Mouse (Mus musculus) heart, embryonic 12.5 days (tissue): ENCODE results near the gene Ankrd17. TPM values are rescaled to one million over a fixed set of nuclear protein-coding genes. Genes with fewer than 3 reads are reported as not detected.
A peak's percentile ranks its signal among the peaks of the same experiment; 100 is the strongest.

ENCODE experiments used
- ATAC-seq: fragments of 200-750 bp; cut with Nextera tagmentation; 2 replicates; pipeline ENCODE4 v1.8.0; 2017; ENCODE audit warnings: moderate TSS enrichment, moderate library complexity; ENCODE audit not compliant: insufficient number of reproducible peaks, low FRiP score
- H3K27ac ChIP-seq: fragments of 300-500 bp; sonication (generic); 2 replicates; pipeline ENCODE4 v1.5.1; 2016; ENCODE audit warnings: mild to moderate bottlenecking, moderate library complexity; ENCODE audit not compliant: poor library complexity, severe bottlenecking
- H3K27me3 ChIP-seq: fragments of 300-500 bp; sonication (generic); replicated peaks from 2 replicates; pipeline ENCODE4 v1.6.1; 2016; ENCODE audit warnings: mild to moderate bottlenecking, moderate library complexity
- H3K36me3 ChIP-seq: fragments of 300-500 bp; sonication (generic); 2 replicates; pipeline ENCODE4 v1.6.1; 2016; ENCODE audit warnings: mild to moderate bottlenecking, moderate library complexity
- H3K4me1 ChIP-seq: fragments of 300-500 bp; sonication (generic); replicated peaks from 2 replicates; pipeline ENCODE4 v1.6.1; 2016; ENCODE audit warnings: mild to moderate bottlenecking
- H3K4me2 ChIP-seq: fragments of 300-500 bp; sonication (generic); 2 replicates; pipeline ENCODE4 v1.6.1; 2016; ENCODE audit warnings: mild to moderate bottlenecking, moderate library complexity
- H3K4me3 ChIP-seq: fragments of 300-500 bp; sonication (generic); 2 replicates; pipeline ENCODE4 v1.5.1; 2016; ENCODE audit warnings: mild to moderate bottlenecking
- H3K9ac ChIP-seq: fragments of 300-500 bp; sonication (generic); 2 replicates; pipeline ENCODE4 v1.6.1; 2016; ENCODE audit warnings: mild to moderate bottlenecking, moderate library complexity
- H3K9me3 ChIP-seq: fragments of 300-500 bp; sonication (generic); replicated peaks from 2 replicates; pipeline ENCODE4 v1.6.1; 2016; ENCODE audit warnings: mild to moderate bottlenecking, moderate library complexity
- WGBS: fragments of 180-500 bp; shearing (Covaris S2); methylation state at CpG from one replicate; pipeline ENCODE4 v1.1.7; 2016; 5-methylcytosine and 5-hydroxymethylcytosine counted together
- polyA plus RNA-seq: library from polyadenylated mRNA; unstranded; fragments of >200 nt; fragmentation: Nextera tagmentation; extraction: Ambion mirVana; gene quantifications from 2 replicates; pipeline ENCODE4 v1.2.1, GENCODE M21; 2016

Ankrd17 gene
- polyA plus RNA-seq, 1 experiment from 2014 or later, result 20.9 TPM

DNA sequence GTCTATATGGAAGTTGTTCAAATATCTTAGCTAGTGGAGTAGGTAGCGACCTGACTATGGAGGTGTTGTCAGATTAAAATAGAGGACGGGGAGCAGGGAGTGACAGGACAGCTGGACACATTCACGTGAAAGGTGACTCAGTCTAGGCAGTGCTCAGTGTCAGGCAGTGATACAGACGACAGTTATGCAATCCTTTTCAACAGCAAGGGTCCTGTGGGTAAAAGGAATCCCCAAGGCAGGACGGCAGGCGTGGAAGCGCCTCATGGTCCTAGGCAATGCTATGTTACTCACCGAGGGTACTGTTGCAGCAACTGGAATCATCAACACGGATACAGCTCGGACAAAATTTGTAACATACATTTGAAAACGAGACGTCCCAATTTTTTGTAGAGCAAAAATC lies 149.2 kb downstream of the Ankrd17 start:
- no peak for ATAC-seq
- H3K27me3 ChIP-seq, result no peaks in the 10 kb centered on the region
- no peak overlapping the region for H3K4me3 ChIP-seq
- H3K4me2 ChIP-seq, result no peak overlapping the region
- H3K9ac ChIP-seq, result no peak overlapping the region
- WGBS, result 88% methylated on average over 12 of the region's 12 CpGs
- H3K4me1 ChIP-seq, result 0 out of 2 replicates have a peak, but pooled peaks cover 1% of the 10 kb centered on the region
- H3K9me3 ChIP-seq, result peaks cover 3% of the 10 kb centered on the region; the same call in 1 of the 2 replicates
- H3K36me3 ChIP-seq, result peaks cover 79% of the 10 kb centered on the region
- H3K27ac ChIP-seq, result no peak overlapping the region

DNA sequence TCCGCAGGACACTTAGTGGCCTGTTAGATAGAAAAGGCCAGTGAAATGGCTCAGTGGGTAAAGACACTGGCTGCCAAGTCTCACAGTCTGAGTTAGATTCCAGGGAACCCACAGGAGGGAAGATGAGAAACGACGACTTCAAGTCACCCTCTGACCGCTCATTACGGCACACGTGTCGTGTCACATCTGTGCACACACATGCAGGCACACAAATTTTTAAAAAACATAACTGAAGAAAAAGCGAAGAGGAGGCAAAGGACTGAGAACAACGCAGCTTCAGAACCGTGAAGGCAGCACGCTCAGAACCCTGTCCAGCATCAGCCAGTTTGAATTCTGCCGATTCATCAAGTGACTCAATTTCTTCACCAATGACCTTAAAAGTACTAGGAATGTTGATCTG lies 153.0 kb downstream of the Ankrd17 start:
- Histone ChIP-seq H3K4me1 (no peaks in the 10 kb centered on the region), H3K4me2 (no peak overlapping the region), H3K36me3 (peaks cover 49% of the 10 kb centered on the region), H3K27ac (no peak overlapping the region), H3K9ac (no peak overlapping the region), H3K27me3 (no peaks in the 10 kb centered on the region), H3K9me3 (peaks cover 3% of the 10 kb centered on the region; the same call in 1 of the 2 replicates), H3K4me3 (no peak overlapping the region)
- WGBS, result 92% methylated on average over 12 of the region's 12 CpGs
- no peak for ATAC-seq

DNA sequence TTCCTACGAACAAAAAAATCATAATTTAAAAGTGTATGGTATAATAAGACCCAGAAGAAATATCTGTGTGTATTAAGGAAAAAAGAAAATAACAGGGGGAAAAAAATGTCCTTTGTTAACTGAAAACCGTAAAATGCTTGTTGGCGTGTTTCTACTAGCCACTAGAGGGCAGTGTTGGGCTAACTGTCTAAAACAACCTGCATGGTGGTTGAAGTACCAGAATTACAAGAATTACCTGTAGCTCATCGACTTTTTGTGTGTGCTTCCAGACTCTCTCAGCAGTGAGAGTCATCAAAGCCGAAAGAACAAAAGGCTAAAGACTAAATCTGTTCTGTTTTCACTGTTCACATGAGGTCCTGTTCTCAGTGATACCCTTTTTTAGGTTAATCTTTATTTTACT lies 163.2 kb downstream of the Ankrd17 start:
- ATAC-seq, result no peak
- H3K4me1 ChIP-seq, result no peaks in the 10 kb centered on the region
- 20% methylated on average over 5 of the region's 5 CpGs for WGBS

DNA sequence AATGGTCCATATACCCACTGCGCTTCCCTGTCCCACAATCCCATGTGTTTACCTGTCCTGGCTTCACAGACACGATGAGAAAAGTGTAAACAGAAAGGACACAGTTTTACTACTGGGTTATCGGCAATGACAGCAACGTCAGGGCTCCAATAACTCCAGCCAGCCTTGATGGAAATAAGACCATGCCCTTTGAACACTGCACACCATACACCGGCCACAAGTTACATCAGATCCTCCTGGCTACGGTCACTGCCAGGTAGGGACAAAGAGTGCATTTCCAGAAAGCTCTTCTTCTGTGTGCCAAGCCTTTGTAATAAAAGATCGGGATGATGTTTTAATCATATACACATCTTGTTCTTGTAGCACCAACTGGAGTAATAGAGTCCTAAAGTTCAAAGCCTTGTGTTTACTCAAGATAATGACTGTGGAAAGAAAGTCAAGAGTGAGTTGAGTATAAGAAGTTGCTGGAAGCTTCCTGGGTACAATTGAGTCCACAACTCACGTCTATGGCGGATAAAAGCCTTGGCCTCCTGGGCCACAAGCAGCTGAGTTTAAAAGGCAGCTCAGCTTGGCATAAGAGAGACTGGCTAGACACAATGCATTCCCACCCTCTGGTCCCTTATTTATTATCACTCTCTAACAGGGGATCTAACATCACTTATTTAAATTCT lies 163.8 kb downstream of the Ankrd17 start:
- no peak overlapping the region for H3K27ac ChIP-seq
- H3K36me3 ChIP-seq, result no peaks in the 10 kb centered on the region
- WGBS, result 75% methylated on average over 9 of the region's 9 CpGs
- H3K9me3 ChIP-seq, result no peaks in the 10 kb centered on the region
- no peak overlapping the region for H3K4me3 ChIP-seq
- no peaks in the 10 kb centered on the region for H3K27me3 ChIP-seq
- H3K9ac ChIP-seq, result no peak overlapping the region
- H3K4me1 ChIP-seq, result no peaks in the 10 kb centered on the region
- ATAC-seq, result no peak
- no peak overlapping the region for H3K4me2 ChIP-seq

More for the DNA sequence above, 163.2 kb downstream of the Ankrd17 start:
- no peak overlapping the region for H3K9ac ChIP-seq
- no peak overlapping the region for H3K27ac ChIP-seq
- no peak overlapping the region for H3K4me2 ChIP-seq
- no peaks in the 10 kb centered on the region for H3K27me3 ChIP-seq
- H3K9me3 ChIP-seq, result no peaks in the 10 kb centered on the region
- no peaks in the 10 kb centered on the region for H3K36me3 ChIP-seq
- no peak overlapping the region for H3K4me3 ChIP-seq

DNA sequence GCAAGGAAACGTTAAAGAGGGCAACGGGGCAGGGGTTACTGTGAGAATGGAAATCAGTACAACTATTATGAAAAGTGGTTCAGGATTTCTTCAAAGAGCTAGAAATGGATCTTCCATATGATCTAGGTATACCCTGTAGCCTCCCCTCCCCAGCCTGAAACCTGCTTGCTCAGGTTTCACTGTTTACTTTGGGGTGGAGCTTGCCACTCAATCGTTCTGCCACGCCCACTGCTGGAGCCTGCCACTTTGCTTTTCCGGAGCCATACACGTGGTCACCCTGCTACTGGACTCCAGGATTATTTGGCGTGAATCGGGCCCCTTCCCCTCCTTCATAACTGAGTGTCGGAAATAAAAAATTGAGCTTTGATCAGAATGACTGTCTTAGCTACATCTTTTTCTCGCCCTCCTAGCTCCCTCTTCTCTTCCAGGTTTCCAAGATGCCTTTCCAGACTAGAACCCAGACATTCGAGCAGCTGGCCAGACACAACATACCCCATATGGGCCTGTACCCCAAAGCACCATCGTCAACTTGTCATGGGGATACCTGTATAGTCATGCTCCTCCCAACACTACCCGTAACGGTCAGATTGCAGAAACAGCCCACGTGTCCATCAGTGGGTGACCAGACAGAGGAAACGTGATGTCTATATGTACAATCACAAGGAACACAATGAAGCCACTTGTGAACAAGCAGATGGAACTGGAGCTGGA lies 166.3 kb downstream of the Ankrd17 start:
- Histone ChIP-seq H3K4me3 (no peak overlapping the region), H3K27ac (no peak overlapping the region), H3K9ac (no peak overlapping the region), H3K36me3 (no peaks in the 10 kb centered on the region), H3K9me3 (no peaks in the 10 kb centered on the region), H3K4me2 (no peak overlapping the region), H3K4me1 (no peaks in the 10 kb centered on the region), H3K27me3 (no peaks in the 10 kb centered on the region)
- WGBS, result 52% methylated on average over 16 of the region's 16 CpGs
- no peak for ATAC-seq

DNA sequence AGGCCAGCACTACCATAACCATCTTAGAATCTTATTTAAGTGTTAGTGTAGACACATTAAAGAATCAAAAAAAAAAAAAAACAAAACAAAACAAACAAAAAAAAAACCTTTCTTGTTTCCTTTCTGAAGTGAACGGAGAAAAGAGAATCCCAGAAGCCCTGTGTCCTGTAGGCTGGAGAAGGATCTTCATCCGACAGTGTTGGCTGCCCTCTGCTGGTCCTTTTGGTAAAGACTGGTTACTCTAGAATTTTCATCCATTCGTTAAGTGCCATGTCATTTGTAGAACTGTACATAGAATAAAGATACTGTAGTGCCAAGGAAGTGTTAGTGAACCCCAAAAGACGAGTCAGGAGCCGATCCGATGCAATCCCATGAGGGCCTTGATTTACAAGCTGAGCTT lies 171.5 kb downstream of the Ankrd17 start:
- no peak overlapping the region for H3K9ac ChIP-seq
- 21% methylated on average over 6 of the region's 6 CpGs for WGBS

DNA sequence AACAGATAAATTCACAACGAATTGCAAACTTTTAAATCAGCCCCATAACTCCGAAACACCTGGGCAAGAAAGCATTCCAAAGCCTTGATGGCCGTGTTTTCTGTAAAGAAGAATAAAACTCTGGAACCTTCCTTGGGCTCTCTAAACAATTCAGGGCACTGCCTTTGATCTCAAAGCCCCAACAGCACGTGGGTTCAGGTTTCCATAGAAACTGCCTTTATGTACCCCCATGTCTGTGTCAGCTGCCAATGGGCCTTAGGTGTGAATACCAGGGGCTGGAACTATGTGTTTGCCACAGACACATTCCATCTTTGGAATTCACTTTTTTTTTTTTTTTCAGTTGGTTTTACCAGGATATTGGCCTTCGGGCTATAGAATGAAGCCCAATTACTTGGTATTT lies 183.6 kb downstream of the Ankrd17 start:
- ATAC-seq, result no peak
- no peak overlapping the region for H3K4me2 ChIP-seq
- WGBS, result 73% methylated on average over 5 of the region's 5 CpGs

More for the DNA sequence above, 171.5 kb downstream of the Ankrd17 start:
- Histone ChIP-seq H3K4me3 (no peak overlapping the region), H3K4me1 (no peaks in the 10 kb centered on the region), H3K4me2 (no peak overlapping the region), H3K27ac (no peak overlapping the region), H3K9me3 (no peaks in the 10 kb centered on the region), H3K27me3 (no peaks in the 10 kb centered on the region), H3K36me3 (no peaks in the 10 kb centered on the region)
- ATAC-seq, result no peak

DNA sequence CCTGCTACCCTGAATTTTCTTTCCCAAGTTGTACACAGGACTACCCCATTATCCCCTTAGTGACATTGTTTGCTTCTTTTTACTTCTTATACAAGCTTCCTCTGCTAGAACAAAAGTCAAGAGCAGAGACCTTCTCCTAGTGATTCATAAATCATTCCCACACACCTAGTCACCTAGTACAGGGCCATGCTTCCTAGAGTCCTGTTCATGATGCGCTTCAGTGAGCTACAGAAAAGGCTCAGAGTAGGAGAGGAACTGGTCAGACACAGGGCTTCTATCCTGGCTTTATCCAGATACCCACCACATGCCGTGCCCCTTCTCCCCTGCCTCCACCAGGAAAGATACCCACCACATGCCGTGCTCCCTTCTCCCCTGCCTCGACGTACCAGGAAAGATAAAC lies 187.3 kb downstream of the Ankrd17 start:
- no peaks in the 10 kb centered on the region for H3K36me3 ChIP-seq
- no peak overlapping the region for H3K4me2 ChIP-seq
- no peak overlapping the region for H3K4me3 ChIP-seq
- no peaks in the 10 kb centered on the region for H3K9me3 ChIP-seq
- H3K4me1 ChIP-seq, result no peaks in the 10 kb centered on the region
- no peak overlapping the region for H3K27ac ChIP-seq
- WGBS, result 78% methylated on average over 5 of the region's 5 CpGs
- H3K9ac ChIP-seq, result no peak overlapping the region
- no peaks in the 10 kb centered on the region for H3K27me3 ChIP-seq
- no peak for ATAC-seq

More for the DNA sequence above, 183.6 kb downstream of the Ankrd17 start:
- Histone ChIP-seq H3K27me3 (no peaks in the 10 kb centered on the region), H3K4me1 (no peaks in the 10 kb centered on the region), H3K9ac (no peak overlapping the region), H3K27ac (no peak overlapping the region), H3K36me3 (no peaks in the 10 kb centered on the region), H3K4me3 (no peak overlapping the region), H3K9me3 (peaks cover 6% of the 10 kb centered on the region; the same call in 1 of the 2 replicates)

DNA sequence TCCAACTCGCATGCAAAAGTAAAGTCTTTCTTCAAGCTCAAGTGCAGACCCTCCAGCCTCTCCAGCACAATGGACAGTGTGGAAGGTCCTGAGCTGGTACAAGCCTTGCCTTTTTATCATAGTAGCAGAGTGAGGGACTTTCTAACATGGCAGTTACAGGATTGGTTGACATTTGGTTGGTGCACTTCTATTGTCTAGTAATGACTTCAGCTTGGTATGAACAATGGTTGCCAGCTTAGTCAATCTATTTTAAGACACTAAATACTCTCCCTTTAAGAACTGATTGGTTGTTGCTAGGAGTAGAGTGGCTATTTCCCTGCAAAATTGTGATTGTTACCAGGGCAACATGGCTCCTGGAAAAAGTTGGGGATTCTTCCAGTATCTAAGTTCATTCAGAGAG lies 188.3 kb downstream of the Ankrd17 start:
- H3K4me3 ChIP-seq, result no peak overlapping the region
- H3K4me2 ChIP-seq, result no peak overlapping the region
- no peak overlapping the region for H3K9ac ChIP-seq
- H3K27ac ChIP-seq, result peak overlapping the region; percentile 72
- no peaks in the 10 kb centered on the region for H3K4me1 ChIP-seq
- H3K9me3 ChIP-seq, result no peaks in the 10 kb centered on the region
- no peak for ATAC-seq
- no peaks in the 10 kb centered on the region for H3K27me3 ChIP-seq
- no peaks in the 10 kb centered on the region for H3K36me3 ChIP-seq
- 80% methylated on average over 1 of the region's 1 CpGs for WGBS
